Mouse (Mus musculus) megakaryocyte-erythroid progenitor cell, adult 5-6 weeks (primary cell): Measurements from ENCODE around the gene Cd7. TPM values are rescaled to one million over a fixed set of nuclear protein-coding genes. Genes with fewer than 3 reads are reported as not detected.
"Not testable (repeated sequence)": the region's sequence is repeated elsewhere in the genome, so short reads cannot be mapped to it uniquely, and the experiment has no call there.

Experiments used
- ATAC-seq: replicated peaks from 2 replicates; pipeline ENCODE4 v1.8.0; 2016; ENCODE audit warnings: mild to moderate bottlenecking, inconsistent platforms; ENCODE audit not compliant: severe bottlenecking, poor library complexity, low FRiP score, low TSS enrichment
- total RNA-seq, 2 experiments: library from RNA; stranded (forward) in 1 of 2; stranded (reverse) in 1 of 2; fragments of 200-1000, 215-1000 nt in 1 of 2; fragments of >200 nt in 1 of 2; fragmentation: Nextera tagmentation in 1 of 2; gene quantifications; 2 replicates each; pipeline ENCODE4 v1.2.3; 2014 to 2017

The Cd7 gene
- total RNA-seq, 2 experiments from 2014 or later, result 6.7 to 16.6 TPM

- ATAC-seq, result no peak
These were observed 13.2 kb upstream of the Cd7 start for GRCm38 (mm10) chr11:121052387-121052786.

- ATAC-seq, result no peak
These were observed 12.6 kb upstream of the Cd7 start for GRCm38 (mm10) chr11:121051793-121052192.

- ATAC-seq, result no peak
These were observed 10.6 kb upstream of the Cd7 start for GRCm38 (mm10) chr11:121049840-121050239.

- peak; percentile 65 for ATAC-seq
These were observed 8.7 kb upstream of the Cd7 start for GRCm38 (mm10) chr11:121047826-121048399.

GRCm38 (mm10) chr11:121045286-121045685 is 6.1 kb upstream of the Cd7 start:
- no peak for ATAC-seq

- ATAC-seq, result not testable (repeated sequence)
These were observed 3.8 kb upstream of the Cd7 start for GRCm38 (mm10) chr11:121043025-121043424.

GRCm38 (mm10) chr11:121042480-121042879 is 3.3 kb upstream of the Cd7 start:
- ATAC-seq, result no peak

GRCm38 (mm10) chr11:121041636-121042035 is 2.4 kb upstream of the Cd7 start:
- ATAC-seq, result no peak

GRCm38 (mm10) chr11:121041212-121041611 is 2.0 kb upstream of the Cd7 start:
- peak; percentile 83 for ATAC-seq

GRCm38 (mm10) chr11:121038366-121039240 is 615 bp downstream of the Cd7 start:
- ATAC-seq, result no peak

- no peak for ATAC-seq
These were observed 6.1 kb downstream of the Cd7 start for GRCm38 (mm10) chr11:121033118-121033517.

GRCm38 (mm10) chr11:121027259-121027658 is 12.0 kb downstream of the Cd7 start:
- peak; percentile 90 for ATAC-seq

GRCm38 (mm10) chr11:121024163-121024562 is 15.1 kb downstream of the Cd7 start:
- no peak for ATAC-seq

- ATAC-seq, result no peak
These were observed 19.7 kb downstream of the Cd7 start for GRCm38 (mm10) chr11:121019501-121019900.

- ATAC-seq, result peak; percentile 88
These were observed 21.5 kb downstream of the Cd7 start for GRCm38 (mm10) chr11:121017703-121018102.

- ATAC-seq, result no peak
These were observed 23.7 kb downstream of the Cd7 start for GRCm38 (mm10) chr11:121015472-121015871.

- no peak for ATAC-seq
These were observed 24.3 kb downstream of the Cd7 start for GRCm38 (mm10) chr11:121014896-121015300.

- no peak for ATAC-seq
These were observed 25.6 kb downstream of the Cd7 start for GRCm38 (mm10) chr11:121013656-121014055.

GRCm38 (mm10) chr11:121010044-121010755 is 29.0 kb downstream of the Cd7 start:
- peak; percentile 82 for ATAC-seq

GRCm38 (mm10) chr11:121006184-121006583 is 33.0 kb downstream of the Cd7 start:
- ATAC-seq, result 0 out of 2 replicates have a peak, but pooled peaks have one; percentile 19
